Mouse (Mus musculus): ENCODE results near the gene Syap1. TPM values are rescaled to one million over a fixed set of nuclear protein-coding genes. Genes with fewer than 3 reads are reported as not detected.
"Not testable (repeated sequence)": the region's sequence is repeated elsewhere in the genome, so short reads cannot be mapped to it uniquely, and the experiment has no call there.

Gene Syap1
- polyA plus RNA-seq, 1 experiment from 2014 or later = 31.8 TPM

GRCm38 (mm10) chrX:162848682-162849081, 39.6 kb downstream of the Syap1 start:
- H3K27me3 ChIP-seq (ENCODE audit: control insufficient read depth, insufficient read depth, low read length) = no peaks in the 10 kb centered on the region
- H3K9ac ChIP-seq (ENCODE audit: low read length) = no peak overlapping the region
- WGBS = 79% methylated on average over 1 of the region's 1 CpGs
- no peaks in the 10 kb centered on the region for H3K4me1 ChIP-seq (ENCODE audit: control insufficient read depth in 2 of 2, insufficient read depth in 2 of 2, low read length in 2 of 2)
- no peak overlapping the region for H3K4me2 ChIP-seq (ENCODE audit: low read length)
- no peak for ATAC-seq (ENCODE audit: insufficient number of reproducible peaks, insufficient read depth, low FRiP score, low read depth)
- no peaks in the 10 kb centered on the region for H3K36me3 ChIP-seq (ENCODE audit: control insufficient read depth, insufficient read depth, low read length)
- no peaks in the 10 kb centered on the region for H3K9me3 ChIP-seq (ENCODE audit: control insufficient read depth, low read length)
- no peak overlapping the region for H3K27ac ChIP-seq (replicated peaks in 1 of 2; ENCODE audit: control insufficient read depth in 1 of 2, insufficient read depth in 1 of 2, low read depth in 2 of 2, low read length in 2 of 2)
- no peak overlapping the region for H3K4me3 ChIP-seq (ENCODE audit: control insufficient read depth in 1 of 2, insufficient read depth in 1 of 2, low read depth in 1 of 2, low read length in 2 of 2)

DNA sequence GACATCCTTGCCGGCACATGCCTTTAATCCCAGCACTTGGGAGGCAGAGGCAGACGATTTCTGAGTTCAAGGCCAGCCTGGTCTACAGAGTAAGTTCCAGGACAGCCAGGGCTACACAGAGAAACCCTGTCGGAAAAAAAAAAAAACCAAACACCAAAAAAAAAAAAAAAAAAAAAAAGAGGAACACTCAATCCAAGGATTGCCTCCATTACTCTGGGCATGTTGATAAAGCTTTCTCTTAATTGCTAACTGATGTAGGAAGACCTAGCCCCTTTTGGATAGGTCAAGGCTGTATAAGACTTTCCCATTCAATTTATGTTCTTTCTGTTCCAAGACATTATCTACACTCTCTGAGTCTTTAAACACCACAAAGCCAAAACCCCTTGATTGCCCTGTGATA, 42.7 kb downstream of the Syap1 start:
- Histone ChIP-seq H3K4me2 (ENCODE audit: low read length) (no peak overlapping the region), H3K9ac (ENCODE audit: low read length) (no peak overlapping the region), H3K4me1 (ENCODE audit: control insufficient read depth in 2 of 2, insufficient read depth in 2 of 2, low read length in 2 of 2) (no peaks in the 10 kb centered on the region), H3K36me3 (ENCODE audit: control insufficient read depth, insufficient read depth, low read length) (no peaks in the 10 kb centered on the region), H3K27ac (replicated peaks in 1 of 2; ENCODE audit: control insufficient read depth in 1 of 2, insufficient read depth in 1 of 2, low read depth in 2 of 2, low read length in 2 of 2) (no peak overlapping the region), H3K9me3 (ENCODE audit: control insufficient read depth, low read length) (no peaks in the 10 kb centered on the region), H3K4me3 (ENCODE audit: control insufficient read depth in 1 of 2, insufficient read depth in 1 of 2, low read depth in 1 of 2, low read length in 2 of 2) (no peak overlapping the region), H3K27me3 (ENCODE audit: control insufficient read depth, insufficient read depth, low read length) (no peaks in the 10 kb centered on the region)
- whole genome bisulfite sequencing = 80% methylated on average over 3 of the region's 3 CpGs
- ATAC-seq (ENCODE audit: insufficient number of reproducible peaks, insufficient read depth, low FRiP score, low read depth) = no peak

- Histone ChIP-seq H3K27me3 (ENCODE audit: control insufficient read depth, insufficient read depth, low read length) (no peaks in the 10 kb centered on the region), H3K9ac (ENCODE audit: low read length) (no peak overlapping the region), H3K9me3 (ENCODE audit: control insufficient read depth, low read length) (no peaks in the 10 kb centered on the region), H3K36me3 (ENCODE audit: control insufficient read depth, insufficient read depth, low read length) (no peaks in the 10 kb centered on the region), H3K4me3 (ENCODE audit: control insufficient read depth in 1 of 2, insufficient read depth in 1 of 2, low read depth in 1 of 2, low read length in 2 of 2) (no peak overlapping the region), H3K4me2 (ENCODE audit: low read length) (no peak overlapping the region), H3K4me1 (ENCODE audit: control insufficient read depth in 2 of 2, insufficient read depth in 2 of 2, low read length in 2 of 2) (no peaks in the 10 kb centered on the region), H3K27ac (replicated peaks in 1 of 2; ENCODE audit: control insufficient read depth in 1 of 2, insufficient read depth in 1 of 2, low read depth in 2 of 2, low read length in 2 of 2) (no peak overlapping the region)
- ATAC-seq (ENCODE audit: insufficient number of reproducible peaks, insufficient read depth, low FRiP score, low read depth) = no peak
- WGBS = 63% methylated on average over 8 of the region's 8 CpGs
These were observed 43.7 kb downstream of the Syap1 start for GRCm38 (mm10) chrX:162844447-162845100.

- Histone ChIP-seq H3K4me3 (ENCODE audit: control insufficient read depth in 1 of 2, insufficient read depth in 1 of 2, low read depth in 1 of 2, low read length in 2 of 2) (no peak overlapping the region), H3K27me3 (ENCODE audit: control insufficient read depth, insufficient read depth, low read length) (no peaks in the 10 kb centered on the region), H3K27ac (replicated peaks in 1 of 2; ENCODE audit: control insufficient read depth in 1 of 2, insufficient read depth in 1 of 2, low read depth in 2 of 2, low read length in 2 of 2) (no peak overlapping the region), H3K9me3 (ENCODE audit: control insufficient read depth, low read length) (no peaks in the 10 kb centered on the region), H3K9ac (ENCODE audit: low read length) (no peak overlapping the region), H3K4me1 (ENCODE audit: control insufficient read depth in 2 of 2, insufficient read depth in 2 of 2, low read length in 2 of 2) (0 out of 4 replicates have a peak, but pooled peaks cover 0 to 3% of the 10 kb centered on the region in 2 experiments), H3K36me3 (ENCODE audit: control insufficient read depth, insufficient read depth, low read length) (no peaks in the 10 kb centered on the region), H3K4me2 (ENCODE audit: low read length) (no peak overlapping the region)
- ATAC-seq (ENCODE audit: insufficient number of reproducible peaks, insufficient read depth, low FRiP score, low read depth) = no peak
- 66% methylated on average over 3 of the region's 3 CpGs for WGBS
These were observed 56.1 kb downstream of the Syap1 start for GRCm38 (mm10) chrX:162832101-162832500.

DNA sequence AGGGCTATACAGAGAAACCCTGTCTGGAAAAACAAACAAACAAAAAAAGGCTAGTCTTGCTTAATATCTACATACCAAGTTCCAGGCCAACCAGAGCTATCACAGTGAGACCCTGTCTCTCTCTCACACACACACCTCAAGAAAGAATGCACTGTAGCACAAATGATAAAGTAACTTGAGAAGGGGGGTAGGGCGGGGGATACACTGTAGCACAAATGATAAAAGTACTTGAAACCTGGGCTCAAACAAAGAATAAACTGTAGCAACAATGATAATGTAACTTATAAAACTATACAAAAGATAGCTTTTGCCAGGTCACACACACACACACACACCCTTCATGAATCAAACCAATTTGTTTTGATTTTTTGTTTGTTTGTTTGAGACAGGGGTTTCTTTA, 56.7 kb downstream of the Syap1 start:
- Histone ChIP-seq H3K27ac (replicated peaks in 1 of 2; ENCODE audit: control insufficient read depth in 1 of 2, insufficient read depth in 1 of 2, low read depth in 2 of 2, low read length in 2 of 2) (no peak overlapping the region), H3K9ac (ENCODE audit: low read length) (no peak overlapping the region), H3K9me3 (ENCODE audit: control insufficient read depth, low read length) (no peaks in the 10 kb centered on the region), H3K4me3 (ENCODE audit: control insufficient read depth in 1 of 2, insufficient read depth in 1 of 2, low read depth in 1 of 2, low read length in 2 of 2) (no peak overlapping the region), H3K4me2 (ENCODE audit: low read length) (no peak overlapping the region), H3K36me3 (ENCODE audit: control insufficient read depth, insufficient read depth, low read length) (no peaks in the 10 kb centered on the region), H3K27me3 (ENCODE audit: control insufficient read depth, insufficient read depth, low read length) (no peaks in the 10 kb centered on the region), H3K4me1 (ENCODE audit: control insufficient read depth in 2 of 2, insufficient read depth in 2 of 2, low read length in 2 of 2) (0 out of 4 replicates have a peak, but pooled peaks cover 0 to 3% of the 10 kb centered on the region in 2 experiments)
- WGBS = 50% methylated on average over 1 of the region's 1 CpGs
- no peak for ATAC-seq (ENCODE audit: insufficient number of reproducible peaks, insufficient read depth, low FRiP score, low read depth)

- no peaks in the 10 kb centered on the region for H3K9me3 ChIP-seq (ENCODE audit: control insufficient read depth, low read length)
- no peak for ATAC-seq (ENCODE audit: insufficient number of reproducible peaks, insufficient read depth, low FRiP score, low read depth)
- H3K27me3 ChIP-seq (ENCODE audit: control insufficient read depth, insufficient read depth, low read length) = no peaks in the 10 kb centered on the region
- WGBS = 7% methylated on average over 1 of the region's 1 CpGs
- H3K9ac ChIP-seq (ENCODE audit: low read length) = no peak overlapping the region
- no peak overlapping the region for H3K4me2 ChIP-seq (ENCODE audit: low read length)
- no peaks in the 10 kb centered on the region for H3K36me3 ChIP-seq (ENCODE audit: control insufficient read depth, insufficient read depth, low read length)
- H3K4me3 ChIP-seq (ENCODE audit: control insufficient read depth in 1 of 2, insufficient read depth in 1 of 2, low read depth in 1 of 2, low read length in 2 of 2) = no peak overlapping the region
- H3K27ac ChIP-seq (replicated peaks in 1 of 2; ENCODE audit: control insufficient read depth in 1 of 2, insufficient read depth in 1 of 2, low read depth in 2 of 2, low read length in 2 of 2) = no peak overlapping the region
- 0 out of 4 replicates have a peak, but pooled peaks cover 0 to 3% of the 10 kb centered on the region in 2 experiments for H3K4me1 ChIP-seq (ENCODE audit: control insufficient read depth in 2 of 2, insufficient read depth in 2 of 2, low read length in 2 of 2)
These were observed 57.2 kb downstream of the Syap1 start for GRCm38 (mm10) chrX:162831036-162831435.

DNA sequence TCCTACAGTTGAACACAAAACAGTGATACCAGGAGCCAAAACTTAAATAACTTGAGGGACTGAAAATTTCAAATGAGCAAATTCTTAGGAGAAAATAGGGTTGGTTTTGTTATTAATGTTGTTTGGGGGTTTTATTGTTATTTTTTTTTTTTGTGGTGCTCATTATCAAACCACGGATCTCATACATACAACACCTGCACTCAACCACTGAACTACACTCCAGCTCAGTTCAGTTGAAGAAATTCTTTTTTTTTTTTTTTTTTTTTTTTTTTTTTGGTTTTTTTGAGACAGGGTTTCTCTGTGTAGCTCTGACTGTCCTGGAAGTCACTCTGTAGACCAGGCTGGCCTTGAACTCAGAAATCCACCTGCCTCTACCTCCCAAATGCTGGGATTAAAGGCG, 57.9 kb downstream of the Syap1 start:
- not testable (repeated sequence) for H3K4me2 ChIP-seq (ENCODE audit: low read length); ATAC-seq (ENCODE audit: insufficient number of reproducible peaks, insufficient read depth, low FRiP score, low read depth); H3K9me3 ChIP-seq (ENCODE audit: control insufficient read depth, low read length); H3K27ac ChIP-seq (replicated peaks in 1 of 2; ENCODE audit: control insufficient read depth in 1 of 2, insufficient read depth in 1 of 2, low read depth in 2 of 2, low read length in 2 of 2); H3K4me1 ChIP-seq (ENCODE audit: control insufficient read depth in 2 of 2, insufficient read depth in 2 of 2, low read length in 2 of 2); H3K27me3 ChIP-seq (ENCODE audit: control insufficient read depth, insufficient read depth, low read length); H3K9ac ChIP-seq (ENCODE audit: low read length); H3K4me3 ChIP-seq (ENCODE audit: control insufficient read depth in 1 of 2, insufficient read depth in 1 of 2, low read depth in 1 of 2, low read length in 2 of 2); H3K36me3 ChIP-seq (ENCODE audit: control insufficient read depth, insufficient read depth, low read length)
- 51% methylated on average over 2 of the region's 2 CpGs for WGBS

DNA sequence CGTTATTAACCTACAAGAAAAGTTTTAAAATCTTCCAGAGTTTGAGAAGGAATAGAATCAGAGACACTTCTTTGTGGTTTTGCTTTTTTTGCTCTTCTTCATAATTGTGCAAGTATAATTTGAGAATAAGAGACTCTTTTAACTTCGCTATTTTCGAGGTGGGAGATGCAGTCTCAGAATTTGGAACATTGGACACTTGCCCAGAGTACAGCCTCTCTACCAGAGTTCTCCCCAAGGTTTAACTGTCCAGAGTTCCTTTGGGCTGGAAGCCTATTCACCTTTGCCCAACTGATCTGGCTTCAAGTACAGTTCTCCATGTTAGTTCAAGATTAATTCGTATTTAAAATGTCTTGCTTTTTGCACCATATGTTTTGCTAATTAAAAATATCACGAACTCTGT, 58.5 kb downstream of the Syap1 start:
- Histone ChIP-seq H3K27me3 (ENCODE audit: control insufficient read depth, insufficient read depth, low read length) (no peaks in the 10 kb centered on the region), H3K36me3 (ENCODE audit: control insufficient read depth, insufficient read depth, low read length) (no peaks in the 10 kb centered on the region), H3K4me1 (ENCODE audit: control insufficient read depth in 2 of 2, insufficient read depth in 2 of 2, low read length in 2 of 2) (0 out of 4 replicates have a peak, but pooled peaks cover 0 to 3% of the 10 kb centered on the region in 2 experiments), H3K4me2 (ENCODE audit: low read length) (peak overlapping the region; percentile 46), H3K4me3 (ENCODE audit: control insufficient read depth in 1 of 2, insufficient read depth in 1 of 2, low read depth in 1 of 2, low read length in 2 of 2) (peak overlapping the region in 1 of 2 experiments; percentile 40; a peak in 3 of 4 replicates), H3K9me3 (ENCODE audit: control insufficient read depth, low read length) (no peaks in the 10 kb centered on the region), H3K27ac (replicated peaks in 1 of 2; ENCODE audit: control insufficient read depth in 1 of 2, insufficient read depth in 1 of 2, low read depth in 2 of 2, low read length in 2 of 2) (peak overlapping the region in 1 of 2 experiments; percentile 41; a peak in 2 of 4 replicates), H3K9ac (ENCODE audit: low read length) (peak overlapping the region; percentile 34; the same call in 1 of the 2 replicates)
- whole genome bisulfite sequencing = 41% methylated on average over 5 of the region's 5 CpGs
- no peak for ATAC-seq (ENCODE audit: insufficient number of reproducible peaks, insufficient read depth, low FRiP score, low read depth)
